ENCODE assay signal across 9 mouse cellular contexts in the genomic region with DNA sequence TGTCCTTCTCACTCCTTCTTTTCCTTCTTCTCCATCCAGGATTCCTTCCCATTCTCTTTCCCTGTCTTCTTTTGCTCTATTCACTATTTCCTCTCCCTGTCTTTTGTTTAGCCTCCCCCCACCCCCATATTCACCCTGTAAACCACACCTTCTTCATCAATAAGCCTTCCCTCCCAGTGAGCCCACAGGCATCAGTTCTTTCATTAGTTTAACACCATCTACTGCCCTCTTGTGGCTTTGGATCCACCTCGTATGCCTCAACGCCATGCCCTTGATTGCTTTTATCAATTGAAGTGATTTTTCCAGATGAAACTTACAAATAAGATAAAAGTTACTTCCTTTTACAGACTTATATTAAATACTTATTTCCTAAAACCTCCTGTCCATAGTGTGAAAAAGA.
A peak's percentile ranks its signal among the peaks of the same experiment; 100 is the strongest.
DNase-seq lines count a peak whose midpoint lies in the region; TF ChIP-seq lines count a peak whose summit lies in the region.
"Had no signal": no experiment of that assay in that cellular context is flagged by ENCODE, and none has a peak within 500 bp of the region (broad histone marks: within the 10 kb centered on the region; RNA-seq: fewer than 3 reads in every experiment).

No protein-coding gene starts in this region.

- H3K4me3 ChIP-seq in embryonic facial prominence, embryonic 10.5 days: no peak overlapping the region
- no peak overlapping the region for H3K4me3 ChIP-seq in left cerebral cortex, adult 2 months
- H3K4me3 ChIP-seq: lung, embryonic 15.5 days had no signal

- no peaks in the 10 kb centered on the region for H3K36me3 ChIP-seq in embryonic facial prominence, embryonic 10.5 days (replicated peaks)
- H3K36me3 ChIP-seq: lung, embryonic 15.5 days had no signal

- intact Hi-C loops in left cerebral cortex, adult 2 months (cut with DNase I): loop anchor here (2.0 to 10.0 kb wide), 4 partner anchors 149 to 1846 kb away; partner anchors contain the start of gene Nova1

- WGBS in embryonic facial prominence, embryonic 10.5 days: 17% methylated on average over 2 of the region's 2 CpGs

- no peaks in the 10 kb centered on the region for H3K4me1 ChIP-seq in embryonic facial prominence, embryonic 10.5 days
- H3K4me1 ChIP-seq: lung, embryonic 15.5 days had no signal

- no peak overlapping the region for H3K27ac ChIP-seq in embryonic facial prominence, embryonic 10.5 days (replicated peaks)
- no peak overlapping the region for H3K27ac ChIP-seq in left cerebral cortex, adult 2 months
- H3K27ac ChIP-seq: lung, embryonic 15.5 days had no signal

- peak; percentile 54 for TF ChIP-seq CTCF in left cerebral cortex, adult 2 months (IDR thresholded peaks at IDR 0.05)

- H3K9me3 ChIP-seq in embryonic facial prominence, embryonic 10.5 days: no peaks in the 10 kb centered on the region
- H3K9me3 ChIP-seq: lung, embryonic 15.5 days had no signal

- DNase-seq in kidney, adult 9 months: peak; percentile 12
- DNase-seq in kidney, adult 11 months: no peak
- peak; percentile 1 for DNase-seq in WW6 (ENCODE audit: low read depth, low spot score)
- peak; percentile 9 for DNase-seq in embryonic facial prominence, embryonic 10.5 days (ENCODE audit: low spot score)
- DNase-seq in left cerebral cortex, adult 2 months (ENCODE audit: extremely low spot score in 1 of 2, low spot score in 2 of 2): peak in 1 of 2 experiments; percentile 11
- DNase-seq in skeletal muscle tissue, adult 2 months (ENCODE audit: low read depth, low spot score): peak; percentile 0
- no peak for DNase-seq in testis, postnatal 14 days (ENCODE audit: low spot score)
- no peak for DNase-seq in c-Kit-positive CD71-positive TER-119-positive erythroid progenitor cells, embryonic 14.5 days (ENCODE audit: low spot score)

- no peaks in the 10 kb centered on the region for H3K27me3 ChIP-seq in embryonic facial prominence, embryonic 10.5 days (replicated peaks; ENCODE audit: low read depth, poor library complexity, severe bottlenecking)
- H3K27me3 ChIP-seq: lung, embryonic 15.5 days had no signal

Comparison
In these comparisons a context has a peak if more than half of its experiments do, and no peak if none do; other contexts are left out.
1. DNase-seq: peak in kidney, adult 9 months (single experiment), WW6 (single experiment), embryonic facial prominence, embryonic 10.5 days (single experiment) and skeletal muscle tissue, adult 2 months (single experiment); none in kidney, adult 11 months (single experiment), testis, postnatal 14 days (single experiment) and c-Kit-positive CD71-positive TER-119-positive erythroid progenitor cells, embryonic 14.5 days (single experiment).